Mouse (Mus musculus) heart, embryonic 16.5 days (tissue): ENCODE measurements at regions not wholly inside any gene's neighbourhood (a gene's known extent, or its start where the extent isn't known, plus 50 kb on each side); places are given as distances from the start of the nearest gene placed in this dataset.

Experiments used
- ATAC-seq: fragments of 200-750 bp; cut with Nextera tagmentation; replicated peaks from 2 replicates; pipeline ENCODE4 v1.8.0; 2017; ENCODE audit warnings: moderate number of reproducible peaks; ENCODE audit not compliant: insufficient read depth, low FRiP score; ENCODE audit errors: extremely low read depth
- H3K27ac ChIP-seq: fragments of 300-500 bp; sonication (generic); 2 replicates; pipeline ENCODE4 v1.5.1; 2014; ENCODE audit warnings: mild to moderate bottlenecking, low read length, control low read depth, moderate library complexity
- H3K27me3 ChIP-seq: fragments of 300-500 bp; sonication (generic); 2 replicates; pipeline ENCODE4 v1.6.1; 2014; ENCODE audit warnings: low read length, mixed read lengths; ENCODE audit not compliant: control insufficient read depth, insufficient read depth
- H3K36me3 ChIP-seq: fragments of 300-500 bp; sonication (generic); 2 replicates; pipeline ENCODE4 v1.6.1; 2014; ENCODE audit not compliant: control insufficient read depth, insufficient read depth
- H3K4me1 ChIP-seq: fragments of 300-500 bp; sonication (generic); 2 replicates; pipeline ENCODE4 v1.6.1; 2014; ENCODE audit warnings: low read length, mixed read lengths; ENCODE audit not compliant: control insufficient read depth, insufficient read depth
- H3K4me2 ChIP-seq: fragments of 300-500 bp; sonication (generic); 2 replicates; pipeline ENCODE4 v1.6.1; 2014; ENCODE audit warnings: low read depth, mild to moderate bottlenecking, control low read depth, low read length
- H3K4me3 ChIP-seq: fragments of 300-500 bp; sonication (generic); 2 replicates; pipeline ENCODE4 v1.5.1; 2014; ENCODE audit warnings: mild to moderate bottlenecking, control low read depth, low read length
- H3K9ac ChIP-seq: fragments of 300-500 bp; sonication (generic); 2 replicates; pipeline ENCODE4 v1.6.1; 2014; ENCODE audit warnings: low read length, control low read depth
- H3K9me3 ChIP-seq: fragments of 300-500 bp; sonication (generic); replicated peaks from 2 replicates; pipeline ENCODE4 v1.6.1; 2016; ENCODE audit warnings: low read length; ENCODE audit not compliant: control insufficient read depth
- WGBS: fragments of 180-500 bp; shearing (Covaris S2); extraction: QIAGEN DNeasy Blood & Tissue Kit; methylation state at CpG from one replicate; pipeline ENCODE4 v1.1.7; 2014; 5-methylcytosine and 5-hydroxymethylcytosine counted together

DNA sequence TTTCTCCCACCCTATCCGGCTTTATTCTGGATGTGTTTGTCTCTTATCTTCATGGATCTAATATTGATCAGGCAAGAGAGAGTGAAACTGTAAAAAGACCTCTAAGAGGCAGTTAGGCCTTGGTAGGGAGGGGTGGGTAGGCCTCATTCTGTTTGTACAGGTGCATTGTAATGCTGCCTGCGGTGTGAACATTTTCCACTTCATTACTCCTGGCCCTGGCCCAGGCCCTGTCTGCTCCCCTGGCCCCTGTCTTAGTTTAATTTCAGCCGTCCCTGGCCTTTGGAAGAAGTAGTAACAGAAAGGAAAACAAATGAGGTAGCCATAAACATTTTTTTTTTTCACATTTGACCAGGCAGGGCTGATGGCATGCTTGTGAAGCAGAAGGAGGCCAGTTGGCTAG is 81.8 kb upstream of the Jun start:
- Histone ChIP-seq H3K27ac (no peak overlapping the region), H3K9me3 (no peaks in the 10 kb centered on the region), H3K4me1 (no peaks in the 10 kb centered on the region), H3K4me3 (no peak overlapping the region), H3K4me2 (no peak overlapping the region), H3K9ac (no peak overlapping the region), H3K27me3 (no peaks in the 10 kb centered on the region), H3K36me3 (no peaks in the 10 kb centered on the region)
- ATAC-seq, result no peak
- WGBS, result 40% methylated on average over 3 of the region's 3 CpGs

DNA sequence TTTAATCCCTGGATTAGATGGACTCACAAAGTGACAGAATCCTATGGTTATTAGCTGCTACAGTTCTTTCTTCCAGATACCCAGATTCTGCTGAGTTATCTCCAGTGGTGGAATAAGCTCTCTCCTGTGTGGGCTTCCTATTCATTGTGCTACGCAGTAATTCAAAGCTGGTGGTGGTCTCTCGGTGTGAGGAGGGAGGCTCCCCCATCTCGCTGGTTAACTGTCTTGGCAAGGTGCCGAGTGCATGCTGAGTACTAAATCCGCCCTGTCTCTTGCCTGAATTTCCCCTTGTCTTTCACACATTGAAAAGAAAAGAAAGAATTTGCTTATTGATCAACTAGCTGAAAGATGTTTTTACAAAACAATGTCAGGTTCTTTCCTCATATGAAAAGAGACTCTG is 82.6 kb upstream of the Jun start:
- Histone ChIP-seq H3K9me3 (no peaks in the 10 kb centered on the region), H3K4me2 (no peak overlapping the region), H3K27ac (no peak overlapping the region), H3K4me1 (no peaks in the 10 kb centered on the region), H3K36me3 (no peaks in the 10 kb centered on the region), H3K27me3 (no peaks in the 10 kb centered on the region), H3K9ac (no peak overlapping the region), H3K4me3 (no peak overlapping the region)
- 61% methylated on average over 5 of the region's 5 CpGs for WGBS
- ATAC-seq, result no peak

DNA sequence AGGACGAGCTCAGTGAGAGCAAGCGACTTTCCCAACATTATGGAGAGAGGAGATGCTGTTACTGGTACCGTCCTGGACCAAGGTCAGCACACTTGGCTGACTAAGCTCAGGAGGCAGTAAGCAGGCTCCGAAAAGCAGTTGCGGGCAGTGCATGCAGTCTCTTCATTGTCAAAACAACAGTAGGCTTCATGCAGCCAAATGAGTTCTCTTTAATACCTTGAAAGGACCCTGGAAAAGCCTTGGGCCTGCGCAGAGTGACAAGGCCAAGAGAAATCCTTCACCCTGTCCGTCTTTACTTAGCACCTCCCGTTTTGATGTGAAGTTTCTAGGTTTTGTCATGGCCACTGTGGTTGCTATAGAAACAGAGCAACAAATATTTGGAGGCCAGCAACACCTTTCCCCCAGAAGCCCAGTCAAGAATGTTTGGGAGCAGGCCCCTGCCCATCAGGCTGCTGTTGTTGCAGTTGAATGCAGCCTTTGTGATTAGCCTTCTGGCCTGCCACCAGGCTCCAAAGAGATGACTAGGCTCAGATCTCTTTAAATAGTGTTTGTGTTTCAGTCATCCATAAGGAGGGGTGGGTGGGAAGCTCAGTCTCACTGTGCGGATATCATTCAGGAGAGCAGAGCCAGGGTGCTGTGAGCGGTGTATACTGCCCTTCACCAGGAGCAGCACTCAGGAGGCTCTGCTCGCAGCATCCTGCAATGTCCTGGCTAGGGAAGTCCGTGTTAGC is 85.6 kb upstream of the Jun start:
- H3K4me3 ChIP-seq, result no peak overlapping the region
- no peak overlapping the region for H3K27ac ChIP-seq
- WGBS, result 66% methylated on average over 12 of the region's 12 CpGs
- no peaks in the 10 kb centered on the region for H3K9me3 ChIP-seq
- H3K9ac ChIP-seq, result no peak overlapping the region
- no peaks in the 10 kb centered on the region for H3K4me1 ChIP-seq
- H3K27me3 ChIP-seq, result no peaks in the 10 kb centered on the region
- H3K36me3 ChIP-seq, result no peaks in the 10 kb centered on the region
- ATAC-seq, result no peak
- H3K4me2 ChIP-seq, result no peak overlapping the region

DNA sequence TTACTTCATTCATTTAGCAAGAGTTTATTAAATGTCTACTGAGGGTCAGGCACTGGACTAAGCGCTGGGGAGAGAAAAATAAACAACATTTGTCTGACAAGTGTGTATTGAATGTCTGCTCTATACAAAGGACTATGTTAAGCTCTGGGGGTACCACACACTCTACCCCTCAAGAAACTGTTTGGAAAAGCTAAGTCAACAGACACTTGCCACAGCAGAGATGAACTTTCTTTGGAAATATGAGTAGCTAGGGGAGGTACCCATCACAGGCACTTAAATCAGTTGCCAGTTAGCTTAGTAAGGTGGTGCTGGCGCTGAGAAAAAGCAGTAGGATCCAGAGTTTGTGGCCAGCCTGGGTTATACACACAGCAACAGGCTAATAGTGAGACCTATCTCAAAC is 86.7 kb upstream of the Jun start:
- no peaks in the 10 kb centered on the region for H3K36me3 ChIP-seq
- H3K27ac ChIP-seq, result no peak overlapping the region
- WGBS, result 86% methylated on average over 2 of the region's 2 CpGs
- H3K4me1 ChIP-seq, result no peaks in the 10 kb centered on the region
- no peaks in the 10 kb centered on the region for H3K9me3 ChIP-seq
- no peak for ATAC-seq
- H3K27me3 ChIP-seq, result no peaks in the 10 kb centered on the region
- no peak overlapping the region for H3K9ac ChIP-seq
- H3K4me2 ChIP-seq, result no peak overlapping the region
- H3K4me3 ChIP-seq, result no peak overlapping the region

DNA sequence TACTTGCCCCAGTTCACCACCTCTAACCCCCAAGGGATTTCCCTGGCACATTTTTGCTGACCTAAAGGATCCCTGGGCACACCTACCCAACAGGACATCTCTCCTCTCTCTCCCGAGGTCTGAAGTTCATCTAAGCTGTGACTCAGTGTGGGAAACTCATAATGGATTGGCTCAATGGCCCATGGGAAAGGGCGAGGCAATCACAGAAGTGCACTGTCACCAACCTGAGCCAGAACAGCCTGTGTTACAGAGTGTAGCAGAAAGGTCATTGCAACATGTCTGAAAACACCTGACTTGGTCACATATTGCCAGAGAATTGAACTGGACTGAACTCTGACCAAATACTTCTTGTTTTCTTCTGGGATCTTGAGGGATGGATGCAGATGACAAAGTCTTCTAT is 89.2 kb upstream of the Jun start:
- ATAC-seq, result no peak
- H3K36me3 ChIP-seq, result no peaks in the 10 kb centered on the region
- H3K9ac ChIP-seq, result no peak overlapping the region
- H3K27ac ChIP-seq, result no peak overlapping the region
- H3K27me3 ChIP-seq, result no peaks in the 10 kb centered on the region
- H3K9me3 ChIP-seq, result no peaks in the 10 kb centered on the region
- H3K4me1 ChIP-seq, result no peaks in the 10 kb centered on the region
- no peak overlapping the region for H3K4me2 ChIP-seq
- WGBS, result 73% methylated on average over 2 of the region's 2 CpGs
- no peak overlapping the region for H3K4me3 ChIP-seq

DNA sequence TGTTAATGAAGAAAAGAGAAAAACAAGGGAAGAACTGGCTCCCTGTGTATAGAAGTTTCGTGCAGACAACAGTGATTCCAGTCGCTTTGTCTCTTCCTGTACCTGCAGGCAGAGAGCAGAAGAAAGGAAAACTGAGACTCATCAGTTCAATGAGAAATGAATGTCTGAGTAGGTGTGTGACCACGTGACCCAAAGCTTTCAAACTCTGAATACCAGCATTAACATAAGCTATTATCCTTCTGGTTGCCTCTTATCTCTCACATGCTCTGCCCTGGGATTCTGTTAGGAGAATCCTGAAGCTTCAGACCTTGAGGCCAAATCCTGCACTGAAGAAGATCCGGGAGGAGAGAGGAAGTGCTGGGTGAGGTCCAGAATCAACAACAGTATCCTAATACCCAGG is 91.1 kb upstream of the Jun start:
- Histone ChIP-seq H3K4me1 (no peaks in the 10 kb centered on the region), H3K36me3 (no peaks in the 10 kb centered on the region), H3K27ac (no peak overlapping the region), H3K9me3 (no peaks in the 10 kb centered on the region), H3K4me2 (no peak overlapping the region), H3K27me3 (no peaks in the 10 kb centered on the region), H3K9ac (no peak overlapping the region), H3K4me3 (no peak overlapping the region)
- 65% methylated on average over 4 of the region's 4 CpGs for WGBS
- ATAC-seq, result no peak

DNA sequence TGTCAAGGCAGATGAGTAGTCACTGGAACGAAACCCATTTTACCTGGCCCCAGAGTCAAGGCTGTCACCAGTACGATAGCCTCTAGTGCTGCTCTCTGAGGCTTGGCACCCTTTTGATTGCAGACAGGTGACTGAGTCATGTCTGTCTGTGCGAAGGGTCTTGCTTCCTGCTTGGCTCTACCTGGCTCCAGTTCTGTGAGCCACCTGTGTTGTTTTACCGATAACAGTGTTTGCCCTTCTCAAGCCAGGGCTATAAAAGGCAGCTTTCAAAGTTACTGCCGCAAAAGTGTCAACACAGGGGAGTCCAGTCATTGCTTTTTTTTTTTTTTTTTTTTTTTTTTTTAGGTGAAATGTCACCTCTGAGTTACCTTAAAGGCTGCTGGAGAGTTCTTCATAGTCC is 91.6 kb upstream of the Jun start:
- Histone ChIP-seq H3K27ac (no peak overlapping the region), H3K27me3 (no peaks in the 10 kb centered on the region), H3K9me3 (no peaks in the 10 kb centered on the region), H3K9ac (no peak overlapping the region), H3K36me3 (no peaks in the 10 kb centered on the region), H3K4me2 (no peak overlapping the region), H3K4me3 (no peak overlapping the region), H3K4me1 (no peaks in the 10 kb centered on the region)
- ATAC-seq, result no peak
- 86% methylated on average over 5 of the region's 5 CpGs for WGBS

DNA sequence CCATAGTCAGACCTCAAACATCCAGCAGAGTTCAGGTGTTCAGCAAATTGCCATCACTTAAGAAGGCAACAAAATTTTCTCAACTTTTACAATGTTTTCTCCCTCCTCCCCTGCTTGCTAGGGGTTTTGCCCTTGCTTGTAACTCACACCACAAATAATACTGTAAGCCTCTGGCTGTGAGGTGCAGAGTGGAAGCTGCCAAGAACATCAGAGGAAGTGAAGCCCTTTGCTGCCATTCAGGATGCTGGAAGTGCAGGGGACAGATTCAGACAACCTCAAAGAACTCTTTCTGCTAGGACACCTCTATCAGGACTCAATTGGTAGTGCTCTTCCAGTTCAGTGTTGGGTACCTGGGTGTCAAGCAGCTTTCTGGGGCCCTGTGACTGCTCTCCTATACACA is 92.4 kb upstream of the Jun start:
- H3K9ac ChIP-seq, result no peak overlapping the region
- ATAC-seq, result no peak
- H3K4me1 ChIP-seq, result no peaks in the 10 kb centered on the region
- no peak overlapping the region for H3K4me3 ChIP-seq
- no peaks in the 10 kb centered on the region for H3K9me3 ChIP-seq
- H3K4me2 ChIP-seq, result no peak overlapping the region
- H3K27me3 ChIP-seq, result no peaks in the 10 kb centered on the region
- no peak overlapping the region for H3K27ac ChIP-seq
- no peaks in the 10 kb centered on the region for H3K36me3 ChIP-seq

DNA sequence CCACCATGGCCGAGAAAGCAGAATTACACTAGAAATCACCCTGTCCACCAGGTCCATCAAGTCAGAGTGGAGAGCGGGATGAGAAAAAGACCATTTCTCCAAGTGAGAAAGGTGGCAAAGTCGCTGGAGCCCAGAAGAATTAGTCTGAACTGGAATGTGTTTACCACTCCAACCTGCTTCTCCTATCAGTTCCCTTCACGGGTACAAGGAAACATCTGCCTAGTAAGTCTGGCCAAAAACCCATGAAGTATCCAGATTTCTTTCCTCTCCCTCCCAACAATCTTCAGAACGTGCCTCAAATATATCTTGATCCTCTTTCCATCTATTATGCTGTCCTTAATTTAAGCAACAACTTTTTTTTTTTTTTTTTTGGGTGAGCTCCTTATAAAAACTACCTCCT is 94.2 kb upstream of the Jun start:
- no peaks in the 10 kb centered on the region for H3K36me3 ChIP-seq
- WGBS, result 74% methylated on average over 5 of the region's 5 CpGs
- H3K4me3 ChIP-seq, result no peak overlapping the region
- H3K9me3 ChIP-seq, result no peaks in the 10 kb centered on the region
- no peak overlapping the region for H3K9ac ChIP-seq
- ATAC-seq, result no peak
- no peaks in the 10 kb centered on the region for H3K4me1 ChIP-seq
- no peak overlapping the region for H3K27ac ChIP-seq
- no peaks in the 10 kb centered on the region for H3K27me3 ChIP-seq
- H3K4me2 ChIP-seq, result no peak overlapping the region
